Mouse (Mus musculus) liver, embryonic 16.5 days (tissue): ENCODE measurements around the gene Wdtc1. TPM values are rescaled to one million over a fixed set of nuclear protein-coding genes. Genes with fewer than 3 reads are reported as not detected.

Source experiments
- ATAC-seq: fragments of 200-750 bp; cut with Nextera tagmentation; 2 replicates; pipeline ENCODE4 v1.8.0; 2017; ENCODE audit warnings: low read depth, mild to moderate bottlenecking, moderate number of reproducible peaks, moderate library complexity
- H3K27ac ChIP-seq: fragments of 300-500 bp; sonication (generic); 2 replicates; pipeline ENCODE4 v1.5.1; 2014; ENCODE audit warnings: mild to moderate bottlenecking, low read length
- H3K27me3 ChIP-seq: fragments of 300-500 bp; sonication (generic); 2 replicates; pipeline ENCODE4 v1.6.1; 2014; ENCODE audit warnings: low read depth, low read length, mixed read lengths; ENCODE audit not compliant: control insufficient read depth, insufficient read depth
- H3K36me3 ChIP-seq: fragments of 300-500 bp; sonication (generic); 2 replicates; pipeline ENCODE4 v1.6.1; 2014; ENCODE audit warnings: mild to moderate bottlenecking; ENCODE audit not compliant: control insufficient read depth, insufficient read depth
- H3K4me1 ChIP-seq: fragments of 300-500 bp; sonication (generic); 2 replicates; pipeline ENCODE4 v1.6.1; 2014; ENCODE audit warnings: low read depth, low read length, mixed read lengths; ENCODE audit not compliant: control insufficient read depth
- H3K4me2 ChIP-seq: fragments of 300-500 bp; sonication (generic); 2 replicates; pipeline ENCODE4 v1.6.1; 2014; ENCODE audit warnings: low read depth, low read length, mixed read lengths
- H3K4me3 ChIP-seq: fragments of 300-500 bp; sonication (generic); 2 replicates; pipeline ENCODE4 v1.5.1; 2014; ENCODE audit warnings: low read depth, mild to moderate bottlenecking, low read length
- H3K9ac ChIP-seq: fragments of 300-500 bp; sonication (generic); 2 replicates; pipeline ENCODE4 v1.6.1; 2014; ENCODE audit warnings: low read depth, low read length
- H3K9me3 ChIP-seq: fragments of 300-500 bp; sonication (generic); replicated peaks from 2 replicates; pipeline ENCODE4 v1.6.1; 2016; ENCODE audit warnings: low read length; ENCODE audit not compliant: control insufficient read depth
- WGBS: fragments of 180-500 bp; shearing (Covaris S2); extraction: QIAGEN DNeasy Blood & Tissue Kit; methylation state at CpG from one replicate; pipeline ENCODE4 v1.1.7; 2014; ENCODE audit not compliant: insufficient replicate concordance; 5-methylcytosine and 5-hydroxymethylcytosine counted together
- polyA plus RNA-seq: library from polyadenylated mRNA; unstranded; fragments of >200 nt; fragmentation: Nextera tagmentation; extraction: Ambion mirVana; gene quantifications from 2 replicates; pipeline ENCODE4 v1.2.1, GENCODE M21; 2015

The Wdtc1 gene
- polyA plus RNA-seq, 1 experiment from 2014 or later = 8.1 TPM

DNA sequence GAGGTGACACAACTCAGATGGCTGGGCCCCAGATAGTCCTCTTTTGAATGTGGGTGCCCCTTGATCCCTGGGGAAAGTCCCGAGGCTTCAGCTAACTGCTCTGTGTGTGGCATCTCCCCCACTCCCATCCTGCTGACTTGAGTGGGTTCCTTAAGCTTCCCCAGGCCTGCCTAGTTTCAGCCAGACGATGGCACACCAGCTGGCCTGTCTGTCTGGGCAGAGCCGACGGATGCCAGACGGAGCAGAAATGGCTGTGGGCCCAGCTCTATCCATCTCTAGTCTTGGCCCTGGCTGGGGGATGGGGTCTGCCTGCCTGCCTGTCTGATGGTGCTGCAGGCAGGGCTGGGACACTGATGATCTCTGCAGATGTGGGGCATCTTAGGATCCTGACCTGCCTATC is 53.6 kb downstream of the Wdtc1 start:
- no peak overlapping the region for H3K9ac ChIP-seq
- no peak overlapping the region for H3K4me3 ChIP-seq
- no peak for ATAC-seq
- H3K27me3 ChIP-seq = no peaks in the 10 kb centered on the region
- no peak overlapping the region for H3K4me2 ChIP-seq
- no peak overlapping the region for H3K27ac ChIP-seq
- H3K9me3 ChIP-seq = no peaks in the 10 kb centered on the region
- WGBS = 70% methylated on average over 5 of the region's 5 CpGs
- no peaks in the 10 kb centered on the region for H3K4me1 ChIP-seq
- H3K36me3 ChIP-seq = peaks cover 19% of the 10 kb centered on the region

DNA sequence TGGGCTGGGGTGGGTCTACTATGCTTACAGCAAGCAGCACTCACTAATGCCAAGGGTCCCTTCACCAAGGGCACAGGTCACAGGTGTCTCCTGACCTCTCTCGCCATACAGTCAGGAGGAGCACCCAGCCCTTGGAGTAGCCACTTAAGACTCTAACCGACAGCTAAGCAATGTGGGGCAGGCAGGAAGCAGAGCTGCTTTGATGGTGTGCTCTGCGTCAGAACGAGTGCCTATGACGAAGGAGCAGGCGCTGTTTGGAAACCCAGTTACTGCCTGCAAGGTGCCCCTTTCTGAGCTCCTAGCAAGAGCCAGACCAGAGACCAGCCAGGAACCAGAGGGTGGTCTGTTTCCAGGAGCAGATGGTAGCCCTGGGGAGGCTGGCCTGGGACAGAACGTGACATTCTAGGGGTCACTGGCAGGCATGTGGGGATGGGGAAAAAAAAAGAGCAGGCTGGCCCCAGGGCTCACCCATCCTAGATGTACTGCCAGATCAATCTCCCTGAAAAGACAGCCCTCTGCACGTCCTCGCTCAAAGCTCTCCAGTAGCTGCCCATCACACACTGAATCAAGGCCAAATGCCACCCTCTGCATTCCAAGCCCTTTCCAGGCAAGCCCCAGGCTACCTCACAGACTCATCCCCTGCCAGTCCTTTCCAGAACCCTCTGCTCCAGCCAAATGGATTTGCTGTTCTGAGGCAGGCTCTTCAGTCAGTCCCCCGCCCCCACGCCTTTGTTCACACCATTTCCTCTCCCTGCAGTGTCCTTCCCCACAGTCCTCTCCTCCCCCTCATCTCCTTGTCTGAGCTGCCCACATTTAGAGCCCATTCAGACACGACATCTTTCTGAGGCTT is 54.5 kb downstream of the Wdtc1 start:
- no peaks in the 10 kb centered on the region for H3K4me1 ChIP-seq
- WGBS = 57% methylated on average over 12 of the region's 12 CpGs
- no peaks in the 10 kb centered on the region for H3K27me3 ChIP-seq
- H3K9me3 ChIP-seq = no peaks in the 10 kb centered on the region
- H3K4me2 ChIP-seq = no peak overlapping the region
- H3K4me3 ChIP-seq = no peak overlapping the region
- no peak for ATAC-seq
- peaks cover 19% of the 10 kb centered on the region for H3K36me3 ChIP-seq
- no peak overlapping the region for H3K9ac ChIP-seq
- H3K27ac ChIP-seq = no peak overlapping the region

GRCm38 (mm10) chr4:133297801-133298238 is 55.5 kb downstream of the Wdtc1 start:
- 3% methylated on average over 5 of the region's 5 CpGs for WGBS
- ATAC-seq = peak; percentile 66
- H3K27me3 ChIP-seq = no peaks in the 10 kb centered on the region
- H3K36me3 ChIP-seq = peaks cover 19% of the 10 kb centered on the region
- no peaks in the 10 kb centered on the region for H3K9me3 ChIP-seq
- H3K27ac ChIP-seq = no peak overlapping the region
- no peak overlapping the region for H3K4me3 ChIP-seq
- no peak overlapping the region for H3K4me2 ChIP-seq
- no peak overlapping the region for H3K9ac ChIP-seq
- H3K4me1 ChIP-seq = no peaks in the 10 kb centered on the region

DNA sequence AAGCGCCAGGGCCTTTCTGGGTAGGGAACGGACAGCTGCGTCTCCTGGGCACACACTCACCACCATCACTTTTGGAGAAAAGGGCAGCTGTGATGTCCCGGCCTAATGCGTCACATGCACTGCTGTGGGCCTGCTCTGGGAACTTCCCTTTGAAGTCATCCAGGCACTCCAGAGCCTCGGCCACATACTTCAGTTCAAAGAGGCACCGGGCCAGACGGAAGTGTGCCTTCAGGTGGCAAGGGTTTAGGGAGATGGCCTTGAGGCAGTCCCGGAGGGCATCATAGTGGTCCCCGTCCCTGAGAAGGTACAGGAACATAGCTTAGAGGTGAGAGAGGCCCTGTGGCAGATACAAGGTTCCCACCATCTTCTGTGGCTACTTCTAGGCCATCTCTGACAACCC is 55.9 kb downstream of the Wdtc1 start:
- 68% methylated on average over 10 of the region's 10 CpGs for WGBS
- Histone ChIP-seq H3K4me1 (no peaks in the 10 kb centered on the region), H3K4me2 (no peak overlapping the region), H3K27me3 (no peaks in the 10 kb centered on the region), H3K9me3 (no peaks in the 10 kb centered on the region), H3K4me3 (no peak overlapping the region), H3K9ac (no peak overlapping the region), H3K36me3 (peaks cover 19% of the 10 kb centered on the region), H3K27ac (no peak overlapping the region)
- no peak for ATAC-seq

GRCm38 (mm10) chr4:133294084-133294483 is 59.2 kb downstream of the Wdtc1 start:
- Histone ChIP-seq H3K4me2 (no peak overlapping the region), H3K36me3 (peaks cover 4% of the 10 kb centered on the region; the same call in 1 of the 2 replicates), H3K9ac (no peak overlapping the region), H3K9me3 (no peaks in the 10 kb centered on the region), H3K27me3 (no peaks in the 10 kb centered on the region), H3K4me3 (no peak overlapping the region), H3K27ac (no peak overlapping the region), H3K4me1 (peaks cover 4% of the 10 kb centered on the region)
- 90% methylated on average over 11 of the region's 11 CpGs for WGBS
- no peak for ATAC-seq

DNA sequence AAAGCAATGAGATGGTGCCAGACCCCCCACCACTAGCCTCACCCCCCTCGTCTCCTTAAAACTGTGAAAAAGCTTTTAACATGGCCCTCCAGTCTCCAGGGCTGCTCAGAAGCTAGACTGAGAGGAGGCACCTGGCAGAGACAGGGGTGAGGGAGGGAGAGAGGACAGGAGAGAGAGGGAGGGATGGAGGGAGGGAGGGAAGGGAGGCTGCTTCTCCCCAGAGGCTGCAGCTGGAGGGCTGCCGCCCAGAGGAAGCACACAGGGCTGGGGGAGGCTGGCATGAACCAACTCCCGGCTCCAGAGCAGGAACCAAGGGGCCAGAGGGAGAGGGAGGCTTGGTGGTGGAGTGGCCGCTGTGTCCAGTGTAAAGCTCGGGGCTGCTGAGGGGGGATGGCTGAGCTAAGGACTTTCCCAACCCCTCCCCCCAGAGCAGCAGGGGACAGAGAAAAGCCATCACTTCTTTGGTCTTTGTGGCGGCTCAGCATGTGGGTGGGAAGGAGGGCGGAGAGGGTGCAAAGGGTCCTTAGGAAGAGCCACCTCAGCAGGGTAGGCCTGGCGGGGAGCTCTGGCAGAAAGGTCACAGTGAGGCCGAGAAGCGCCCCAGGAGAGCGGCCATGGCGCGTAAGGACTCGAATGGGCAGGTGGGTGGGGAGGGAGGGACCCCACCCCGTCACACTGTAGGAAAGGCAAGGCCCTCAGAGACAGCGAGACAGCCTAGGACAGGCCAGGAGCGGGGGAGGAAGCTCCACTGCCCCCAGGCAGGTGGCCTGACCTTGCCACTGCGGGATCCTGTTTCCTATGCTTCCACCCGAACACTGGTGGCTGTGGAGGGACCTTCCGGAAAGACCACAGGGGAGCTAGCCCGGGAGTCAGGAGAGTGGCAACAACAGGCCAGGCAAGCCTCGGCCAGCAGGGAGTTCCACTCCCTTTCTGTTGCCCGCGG is 60.1 kb downstream of the Wdtc1 start:
- Histone ChIP-seq H3K4me3 (no peak overlapping the region), H3K9ac (no peak overlapping the region), H3K27me3 (no peaks in the 10 kb centered on the region), H3K9me3 (no peaks in the 10 kb centered on the region), H3K27ac (no peak overlapping the region), H3K4me2 (no peak overlapping the region), H3K36me3 (peaks cover 4% of the 10 kb centered on the region; the same call in 1 of the 2 replicates), H3K4me1 (peaks cover 4% of the 10 kb centered on the region)
- ATAC-seq = no peak
- 60% methylated on average over 24 of the region's 24 CpGs for WGBS

DNA sequence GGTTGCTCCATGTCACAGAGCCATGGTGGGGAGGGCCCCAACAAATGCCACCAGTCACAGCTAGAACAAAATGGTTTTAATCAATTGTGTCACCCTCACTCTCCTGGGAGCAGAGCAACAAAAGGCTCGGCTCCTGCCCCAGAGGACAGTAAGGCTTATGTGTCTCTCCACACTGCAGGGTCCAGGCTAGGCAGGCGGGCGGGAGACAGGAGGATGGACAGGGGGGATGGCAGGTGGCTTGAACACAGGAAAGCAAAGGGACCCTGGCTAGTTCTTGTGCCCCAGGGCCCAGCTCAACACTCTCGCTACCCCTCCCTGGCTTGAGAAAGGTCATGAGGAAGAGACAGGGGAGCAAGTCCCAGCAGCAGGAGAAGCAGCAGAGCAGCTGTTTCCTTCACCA is 60.9 kb downstream of the Wdtc1 start:
- H3K4me3 ChIP-seq = no peak overlapping the region
- no peak overlapping the region for H3K4me2 ChIP-seq
- H3K9me3 ChIP-seq = no peaks in the 10 kb centered on the region
- no peak for ATAC-seq
- H3K9ac ChIP-seq = no peak overlapping the region
- H3K27ac ChIP-seq = no peak overlapping the region
- peaks cover 4% of the 10 kb centered on the region; the same call in 1 of the 2 replicates for H3K36me3 ChIP-seq
- 78% methylated on average over 4 of the region's 4 CpGs for WGBS
- H3K27me3 ChIP-seq = no peaks in the 10 kb centered on the region
- H3K4me1 ChIP-seq = peaks cover 7% of the 10 kb centered on the region

DNA sequence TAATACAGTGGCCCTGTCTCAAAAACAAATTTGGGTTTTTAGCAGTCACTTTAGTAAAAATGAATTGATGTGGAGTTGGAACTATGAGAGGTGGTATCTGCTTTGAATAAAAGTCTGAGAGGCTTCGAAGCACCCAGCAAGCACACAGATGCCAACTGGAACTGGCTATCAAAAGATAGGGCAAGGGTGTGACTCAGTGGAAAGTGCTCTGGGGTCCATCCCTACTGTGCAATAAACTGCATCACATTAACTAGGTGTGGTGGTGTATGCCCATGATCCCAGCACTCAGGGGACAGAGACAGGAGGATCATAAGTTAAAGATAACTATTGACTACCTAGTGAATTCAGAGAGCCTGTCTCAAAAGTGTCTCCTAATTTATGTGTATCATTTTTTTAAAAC is 62.0 kb downstream of the Wdtc1 start:
- peak; percentile 70 for ATAC-seq
- H3K9me3 ChIP-seq = no peaks in the 10 kb centered on the region
- H3K36me3 ChIP-seq = peaks cover 4% of the 10 kb centered on the region; the same call in 1 of the 2 replicates
- 24% methylated on average over 1 of the region's 1 CpGs for WGBS
- H3K4me2 ChIP-seq = no peak overlapping the region
- H3K27ac ChIP-seq = no peak overlapping the region
- H3K9ac ChIP-seq = no peak overlapping the region
- H3K4me1 ChIP-seq = peaks cover 18% of the 10 kb centered on the region
- H3K27me3 ChIP-seq = no peaks in the 10 kb centered on the region
- no peak overlapping the region for H3K4me3 ChIP-seq
